ENCODE assay signal across 10 mouse cellular contexts in genomic region chr11:96323154-96323553, GRCm38 (mm10). TPM values are rescaled to one million over a fixed set of nuclear protein-coding genes. Genes with fewer than 3 reads are reported as not detected.
DNase-seq lines count a peak whose midpoint lies in the region; ATAC-seq lines count a peak whose summit lies in the region.
"Had no signal": no experiment of that assay in that cellular context is flagged by ENCODE, and none has a peak within 500 bp of the region (broad histone marks: within the 10 kb centered on the region; RNA-seq: fewer than 3 reads in every experiment).

TSS of gene Hoxb3 (plus strand) at chr11:96323326.

- peak within 1 kb of the TSS; percentile 90 for H3K4me2 ChIP-seq in kidney, embryonic 15.5 days
- H3K4me2 ChIP-seq in embryonic facial prominence, embryonic 12.5 days (replicated peaks) = no peak within 1 kb of the TSS
- peak within 1 kb of the TSS; percentile 79 for H3K4me2 ChIP-seq in intestine, embryonic 16.5 days (ENCODE audit: low read depth, low read length)
- H3K4me2 ChIP-seq: midbrain, embryonic 11.5 days had no signal

- 18% methylated on average over 10 of the region's 10 CpGs for WGBS in kidney, embryonic 15.5 days
- WGBS in embryonic facial prominence, embryonic 12.5 days = 2% methylated on average over 10 of the region's 10 CpGs
- 38% methylated on average over 10 of the region's 10 CpGs for WGBS in intestine, embryonic 16.5 days

- H3K9me3 ChIP-seq in kidney, embryonic 15.5 days (replicated peaks) = no peaks in the 10 kb centered on the region
- no peaks in the 10 kb centered on the region for H3K9me3 ChIP-seq in embryonic facial prominence, embryonic 12.5 days
- H3K9me3 ChIP-seq in intestine, embryonic 16.5 days (ENCODE audit: control insufficient read depth, low read length) = no peaks in the 10 kb centered on the region

- DNase-seq in kidney, adult 11 months = no peak
- DNase-seq in adrenal gland, adult 2 months = no peak
- no peak for DNase-seq in cerebellum, adult 9-10 months
- DNase-seq in layer of hippocampus, adult 18-20 months (ENCODE audit: low spot score in 2 of 2) = no peak
- no peak for DNase-seq in gastrocnemius, adult 8-10 months (ENCODE audit: low spot score in 2 of 2)
- DNase-seq: gastrocnemius, postnatal 36 days had no signal

- H3K4me1 ChIP-seq in kidney, embryonic 15.5 days = peaks cover 89% of the 10 kb centered on the region
- peaks cover 5% of the 10 kb centered on the region; the same call in 1 of the 2 replicates for H3K4me1 ChIP-seq in embryonic facial prominence, embryonic 12.5 days
- H3K4me1 ChIP-seq in intestine, embryonic 16.5 days (ENCODE audit: control insufficient read depth, insufficient read depth, low read length) = peaks cover 13% of the 10 kb centered on the region; the same call in 1 of the 2 replicates

- no peaks in the 10 kb centered on the region for H3K27me3 ChIP-seq in kidney, embryonic 15.5 days
- H3K27me3 ChIP-seq in embryonic facial prominence, embryonic 12.5 days = peaks cover 100% of the 10 kb centered on the region
- H3K27me3 ChIP-seq in intestine, embryonic 16.5 days (replicated peaks; ENCODE audit: control insufficient read depth, insufficient read depth, low read length) = no peaks in the 10 kb centered on the region

- H3K36me3 ChIP-seq in kidney, embryonic 15.5 days = peaks cover 15% of the 10 kb centered on the region
- H3K36me3 ChIP-seq in embryonic facial prominence, embryonic 12.5 days = no peaks in the 10 kb centered on the region
- H3K36me3 ChIP-seq in intestine, embryonic 16.5 days (ENCODE audit: control insufficient read depth, insufficient read depth, low read length) = no peaks in the 10 kb centered on the region

- H3K27ac ChIP-seq in kidney, embryonic 15.5 days = peak within 1 kb of the TSS; percentile 100
- H3K27ac ChIP-seq in embryonic facial prominence, embryonic 12.5 days = no peak within 1 kb of the TSS
- H3K27ac ChIP-seq in intestine, embryonic 16.5 days (ENCODE audit: low read length) = peak within 1 kb of the TSS; percentile 88

- peak within 1 kb of the TSS; percentile 80 for H3K4me3 ChIP-seq in kidney, embryonic 15.5 days (replicated peaks)
- H3K4me3 ChIP-seq in embryonic facial prominence, embryonic 12.5 days = peak within 1 kb of the TSS; percentile 1; the same call in 1 of the 2 replicates
- H3K4me3 ChIP-seq in intestine, embryonic 16.5 days (ENCODE audit: low read length) = peak within 1 kb of the TSS; percentile 35

- H3K9ac ChIP-seq in kidney, embryonic 15.5 days = peak within 1 kb of the TSS; percentile 72
- H3K9ac ChIP-seq in embryonic facial prominence, embryonic 12.5 days = no peak within 1 kb of the TSS
- peak within 1 kb of the TSS; percentile 72 for H3K9ac ChIP-seq in intestine, embryonic 16.5 days (ENCODE audit: low read depth, low read length)

- no peak for ATAC-seq in kidney, embryonic 15.5 days (replicated peaks; ENCODE audit: low FRiP score)
- no peak for ATAC-seq in embryonic facial prominence, embryonic 12.5 days (ENCODE audit: insufficient number of reproducible peaks, insufficient read depth, low FRiP score, low TSS enrichment)
- ATAC-seq in intestine, embryonic 16.5 days = no peak

RNA-seq across cellular contexts. Expression of gene Hoxb3, which starts in this region (rescaled TPM):
- polyA plus RNA-seq in kidney, embryonic 15.5 days (2015; fragmentation: Nextera tagmentation; extraction: Ambion mirVana) = 4.4 and 4.5 TPM in 2 replicates
- 10 to 100 TPM; 20.1 to 21.9 TPM for total RNA-seq in adrenal gland, adult 2 months (2021)
- polyA plus RNA-seq in adrenal gland, adult 2 months (2012; rRNA removed) = 89.4 and 94.9 TPM in 2 replicates
- polyA plus RNA-seq in embryonic facial prominence, embryonic 12.5 days (2016; fragmentation: Nextera tagmentation; extraction: Ambion mirVana) = 0.53 and 0.87 TPM in 2 replicates
- polyA plus RNA-seq in intestine, embryonic 16.5 days (2015; fragmentation: Nextera tagmentation; extraction: Ambion mirVana) = 1.4 and 1.5 TPM in 2 replicates
- not detected for total RNA-seq in layer of hippocampus, adult 18-20 months (2021)
- under 1 TPM; 0.24 to 0.40 (median 0.30) TPM for total RNA-seq in gastrocnemius, adult 8-10 months (2022)
- polyA plus RNA-seq: midbrain, embryonic 11.5 days had no signal

Comparison
In these comparisons a context has a peak if more than half of its experiments do, and no peak if none do; other contexts are left out.
1. RNA of gene Hoxb3 (total RNA-seq): 20.1 to 21.9 TPM in adrenal gland, adult 2 months; 0.24 to 0.40 TPM in gastrocnemius, adult 8-10 months and not detected in layer of hippocampus, adult 18-20 months; every median in the first group is over 10 times any median in the second.
2. RNA of gene Hoxb3 (polyA plus RNA-seq): 89.4 to 94.9 TPM in adrenal gland, adult 2 months; 4.4 to 4.5 TPM in kidney, embryonic 15.5 days, 1.4 to 1.5 TPM in intestine, embryonic 16.5 days and 0.53 to 0.87 TPM in embryonic facial prominence, embryonic 12.5 days; every median in the first group is over 10 times any median in the second.
3. H3K4me3 ChIP-seq: peak in every context shown above with its lines; median percentile 80 in kidney, embryonic 15.5 days; 35 in intestine, embryonic 16.5 days; 1 in embryonic facial prominence, embryonic 12.5 days.